ENCODE assay signal across 11 mouse cellular contexts in genomic region chr9:71898852-71899251, GRCm38 (mm10).
DNase-seq lines count a peak whose midpoint lies in the region; ATAC-seq and TF ChIP-seq lines count a peak whose summit lies in the region.
"Had no signal": no experiment of that assay in that cellular context is flagged by ENCODE, and none has a peak within 500 bp of the region (broad histone marks: within the 10 kb centered on the region; RNA-seq: fewer than 3 reads in every experiment).

No protein-coding gene starts in this region.

- H3K4me1 ChIP-seq in lung, embryonic 16.5 days (replicated peaks; ENCODE audit: control insufficient read depth, insufficient read depth, low read length): peaks cover 9% of the 10 kb centered on the region
- no peaks in the 10 kb centered on the region for H3K4me1 ChIP-seq in lung, postnatal 0 days (ENCODE audit: insufficient read depth, low read depth, low read length)
- peaks cover 18% of the 10 kb centered on the region for H3K4me1 ChIP-seq in neural tube, embryonic 12.5 days

- H3K4me2 ChIP-seq in lung, embryonic 16.5 days (ENCODE audit: low read depth, low read length): no peak overlapping the region
- no peak overlapping the region for H3K4me2 ChIP-seq in lung, postnatal 0 days (replicated peaks; ENCODE audit: low read depth, low read length)
- H3K4me2 ChIP-seq in neural tube, embryonic 12.5 days (replicated peaks): peak overlapping the region; percentile 7; the same call in 1 of the 2 replicates
- H3K4me2 ChIP-seq: hindbrain, embryonic 15.5 days had no signal

- H3K36me3 ChIP-seq in lung, embryonic 16.5 days (ENCODE audit: control insufficient read depth, insufficient read depth, low read length): no peaks in the 10 kb centered on the region
- H3K36me3 ChIP-seq in lung, postnatal 0 days (ENCODE audit: insufficient read depth, low read length): no peaks in the 10 kb centered on the region
- H3K36me3 ChIP-seq in neural tube, embryonic 12.5 days: no peaks in the 10 kb centered on the region
- H3K36me3 ChIP-seq: hindbrain, embryonic 15.5 days had no signal

- WGBS in lung, embryonic 16.5 days: 32% methylated on average over 5 of the region's 5 CpGs
- WGBS in lung, postnatal 0 days: 39% methylated on average over 5 of the region's 5 CpGs
- 15% methylated on average over 5 of the region's 5 CpGs for WGBS in neural tube, embryonic 12.5 days

- no peaks in the 10 kb centered on the region for H3K27me3 ChIP-seq in lung, embryonic 16.5 days (ENCODE audit: control insufficient read depth, insufficient read depth, low read depth, low read length)
- H3K27me3 ChIP-seq in lung, postnatal 0 days (replicated peaks; ENCODE audit: insufficient read depth, low read length): no peaks in the 10 kb centered on the region
- no peaks in the 10 kb centered on the region for H3K27me3 ChIP-seq in neural tube, embryonic 12.5 days (replicated peaks)
- H3K27me3 ChIP-seq: hindbrain, embryonic 15.5 days had no signal

- DNase-seq in lung, postnatal 0 days (ENCODE audit: low spot score): no peak
- DNase-seq in embryo, embryonic 10.5 days (ENCODE audit: low spot score): peak; percentile 63
- peak; percentile 41 for DNase-seq in fibroblast of lung, adult 2 months (ENCODE audit: low read depth)
- no peak for DNase-seq in gastrocnemius, postnatal 25 days
- DNase-seq: heart, adult 11 months; thymus, postnatal 14 days had no signal

- peak overlapping the region; percentile 21; the same call in 1 of the 2 replicates for H3K27ac ChIP-seq in lung, embryonic 16.5 days (ENCODE audit: low read length)
- H3K27ac ChIP-seq in lung, postnatal 0 days (ENCODE audit: low read length): no peak overlapping the region
- no peak overlapping the region for H3K27ac ChIP-seq in neural tube, embryonic 12.5 days

- no peak overlapping the region for H3K9ac ChIP-seq in lung, embryonic 16.5 days (ENCODE audit: low read length)
- H3K9ac ChIP-seq in lung, postnatal 0 days (replicated peaks; ENCODE audit: low read depth): no peak overlapping the region
- H3K9ac ChIP-seq in neural tube, embryonic 12.5 days: no peak overlapping the region
- H3K9ac ChIP-seq: hindbrain, embryonic 15.5 days had no signal

- TF ChIP-seq CTCF in lung, postnatal 0 days (IDR thresholded peaks at IDR 0.05): no peak

- H3K9me3 ChIP-seq in lung, embryonic 16.5 days (ENCODE audit: control insufficient read depth, low read length): no peaks in the 10 kb centered on the region
- H3K9me3 ChIP-seq in lung, postnatal 0 days (ENCODE audit: low read length): no peaks in the 10 kb centered on the region
- no peaks in the 10 kb centered on the region for H3K9me3 ChIP-seq in neural tube, embryonic 12.5 days
- H3K9me3 ChIP-seq: G1E; hindbrain, embryonic 15.5 days had no signal

- no peak for ATAC-seq in lung, embryonic 16.5 days (ENCODE audit: low read depth)
- no peak for ATAC-seq in lung, postnatal 0 days
- ATAC-seq in neural tube, embryonic 12.5 days (ENCODE audit: low FRiP score, low read depth): no peak
- no peak for ATAC-seq in inflammation-experienced regulatory T-cells, adult 6 months

- H3K4me3 ChIP-seq in lung, embryonic 16.5 days (ENCODE audit: low read length): no peak overlapping the region
- H3K4me3 ChIP-seq in lung, postnatal 0 days (ENCODE audit: low read depth, low read length): no peak overlapping the region
- H3K4me3 ChIP-seq in neural tube, embryonic 12.5 days: no peak overlapping the region
- H3K4me3 ChIP-seq: hindbrain, embryonic 15.5 days had no signal

- no peak for TF ChIP-seq EP300 in lung, postnatal 0 days (IDR thresholded peaks at IDR 0.05)

Comparison
In these comparisons a context has a peak if more than half of its experiments do, and no peak if none do; other contexts are left out.
1. DNase-seq: peak in embryo, embryonic 10.5 days (single experiment) and fibroblast of lung, adult 2 months (single experiment); none in lung, postnatal 0 days (single experiment) and gastrocnemius, postnatal 25 days (single experiment).